12 mouse cellular contexts compared by ENCODE assay signal in the genomic region with DNA sequence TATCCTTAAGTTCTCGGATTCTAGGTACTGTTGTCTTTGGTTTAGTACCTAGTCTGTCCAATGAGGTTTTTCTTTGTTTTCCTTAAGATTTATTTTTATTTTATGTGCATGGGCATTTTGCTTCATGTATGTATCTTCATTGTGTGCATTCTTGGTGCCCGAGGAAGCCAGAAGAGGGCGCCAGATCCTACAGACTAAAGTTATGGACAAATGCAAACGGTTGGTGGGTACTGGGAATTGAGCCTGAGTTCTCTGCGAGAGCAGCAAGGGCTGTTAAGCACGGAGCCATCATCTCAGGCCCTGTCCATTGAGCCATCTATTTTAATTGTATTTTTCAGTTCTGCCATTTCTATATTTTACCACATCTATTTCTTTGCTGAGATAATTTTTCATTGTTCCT. TPM values are rescaled to one million over a fixed set of nuclear protein-coding genes. Genes with fewer than 3 reads are reported as not detected.
DNase-seq lines count a peak whose midpoint lies in the region; ATAC-seq and TF ChIP-seq lines count a peak whose summit lies in the region.
"Had no signal": no experiment of that assay in that cellular context is flagged by ENCODE, and none has a peak within 500 bp of the region (broad histone marks: within the 10 kb centered on the region; RNA-seq: fewer than 3 reads in every experiment).

No protein-coding gene starts in this region.

- H3K36me3 ChIP-seq in liver, adult 2 months (ENCODE audit: control insufficient read depth, insufficient read depth, low read length): no peaks in the 10 kb centered on the region
- H3K36me3 ChIP-seq in liver, embryonic 11.5 days (ENCODE audit: control insufficient read depth, insufficient read depth, low read length): no peaks in the 10 kb centered on the region
- no peaks in the 10 kb centered on the region for H3K36me3 ChIP-seq in small intestine, adult 2 months (ENCODE audit: control insufficient read depth, insufficient read depth, low read length)

- no peak overlapping the region for H3K27ac ChIP-seq in cerebellum, adult 2 months (ENCODE audit: insufficient read depth, low read length)
- H3K27ac ChIP-seq in liver, adult 2 months (replicated peaks; ENCODE audit: insufficient read depth, low read depth, low read length): no peak overlapping the region
- no peak overlapping the region for H3K27ac ChIP-seq in liver, embryonic 11.5 days (ENCODE audit: low read depth, low read length)
- no peak overlapping the region for H3K27ac ChIP-seq in small intestine, adult 2 months (ENCODE audit: insufficient read depth, low read depth, low read length)
- H3K27ac ChIP-seq: macrophage had no signal

- H3K9ac ChIP-seq in liver, adult 2 months (ENCODE audit: low read depth, low read length): no peak overlapping the region
- H3K9ac ChIP-seq in liver, embryonic 11.5 days (ENCODE audit: low read depth, low read length): no peak overlapping the region

- H3K9me3 ChIP-seq in liver, embryonic 11.5 days (ENCODE audit: control insufficient read depth, low read length): no peaks in the 10 kb centered on the region

- peaks cover 1% of the 10 kb centered on the region; the same call in 1 of the 2 replicates for H3K27me3 ChIP-seq in cerebellum, adult 2 months (ENCODE audit: control insufficient read depth, insufficient read depth, low read length)
- H3K27me3 ChIP-seq in liver, adult 2 months (ENCODE audit: control insufficient read depth, insufficient read depth, low read length): no peaks in the 10 kb centered on the region
- H3K27me3 ChIP-seq in liver, embryonic 11.5 days (replicated peaks; ENCODE audit: control insufficient read depth, insufficient read depth, low read length): no peaks in the 10 kb centered on the region
- H3K27me3 ChIP-seq in small intestine, adult 2 months (ENCODE audit: control insufficient read depth, insufficient read depth, low read length): no peaks in the 10 kb centered on the region

- TF ChIP-seq CTCF in cerebellum, adult 2 months (IDR thresholded peaks at IDR 0.05; ENCODE audit: borderline replicate concordance, insufficient read depth, low read depth, low read length): peak; percentile 11; the same call in 1 of the 2 replicates
- TF ChIP-seq CTCF in liver, adult 2 months (IDR thresholded peaks at IDR 0.05; ENCODE audit: low read depth, low read length): peak; percentile 50
- TF ChIP-seq CTCF in small intestine, adult 2 months (IDR thresholded peaks at IDR 0.05; ENCODE audit: extremely low read depth, insufficient read length, insufficient replicate concordance, low read depth, low read length): peak; percentile 55; the same call in 1 of the 2 replicates

- intact Hi-C loops in gastrocnemius, postnatal 14 days (cut with DNase I; ENCODE audit: low total_unique reads): no loop called here

- no peak for ATAC-seq in liver, embryonic 11.5 days (replicated peaks; ENCODE audit: low FRiP score)

- H3K79me2 ChIP-seq in liver, adult 2 months (ENCODE audit: control insufficient read depth, insufficient read depth, low read length): no peaks in the 10 kb centered on the region

- no peak for DNase-seq in cerebellum, adult 2 months
- DNase-seq in cerebellum, postnatal 25 days: no peak
- no peak for DNase-seq in liver, adult 2 months (ENCODE audit: extremely low read depth, low read depth, low spot score)
- no peak for DNase-seq in liver, embryonic 11.5 days (ENCODE audit: low spot score)
- peak; percentile 44 for DNase-seq in ES-CJ7 (ENCODE audit: low read depth, low spot score)
- no peak for DNase-seq in gastrocnemius, postnatal 14 days
- DNase-seq in urinary bladder, postnatal 10 days (ENCODE audit: low spot score): no peak
- DNase-seq: adrenal gland, adult 2 months; kidney, postnatal 14 days; right cerebral cortex, postnatal 4 days had no signal

- H3K4me2 ChIP-seq in liver, embryonic 11.5 days: no peak overlapping the region

- no peaks in the 10 kb centered on the region for H3K4me1 ChIP-seq in cerebellum, adult 2 months (ENCODE audit: control insufficient read depth, insufficient read depth, low read length)
- H3K4me1 ChIP-seq in liver, adult 2 months (ENCODE audit: control insufficient read depth, insufficient read depth, low read length): peaks cover 3% of the 10 kb centered on the region; the same call in 1 of the 2 replicates
- H3K4me1 ChIP-seq in liver, embryonic 11.5 days (replicated peaks; ENCODE audit: control insufficient read depth, insufficient read depth, low read length): no peaks in the 10 kb centered on the region
- H3K4me1 ChIP-seq in small intestine, adult 2 months (ENCODE audit: control insufficient read depth, insufficient read depth, insufficient read length, low read length): peaks cover 3% of the 10 kb centered on the region; the same call in 1 of the 2 replicates

- TF ChIP-seq POLR2A in cerebellum, adult 2 months (IDR thresholded peaks at IDR 0.05; ENCODE audit: borderline replicate concordance, insufficient read depth, low read length): no peak
- no peak for TF ChIP-seq POLR2A in liver, adult 2 months (IDR thresholded peaks at IDR 0.05; ENCODE audit: extremely low read depth, insufficient read depth, low read length)
- no peak for TF ChIP-seq POLR2A in small intestine, adult 2 months (IDR thresholded peaks at IDR 0.05; ENCODE audit: low read depth, low read length)

- WGBS in cerebellum, adult 2 months: 88% methylated on average over 6 of the region's 6 CpGs
- WGBS in liver, adult 2 months: 88% methylated on average over 6 of the region's 6 CpGs
- 81% methylated on average over 6 of the region's 6 CpGs for WGBS in liver, embryonic 11.5 days
- 85% methylated on average over 6 of the region's 6 CpGs for WGBS in small intestine, adult 2 months

- no peak overlapping the region for H3K4me3 ChIP-seq in cerebellum, adult 2 months (replicated peaks; ENCODE audit: insufficient read depth, low read depth, low read length)
- H3K4me3 ChIP-seq in liver, adult 2 months (ENCODE audit: insufficient read depth, low read depth, low read length): no peak overlapping the region
- no peak overlapping the region for H3K4me3 ChIP-seq in liver, embryonic 11.5 days (ENCODE audit: low read depth, low read length)
- H3K4me3 ChIP-seq in small intestine, adult 2 months (ENCODE audit: low read depth, low read length): no peak overlapping the region

RNA-seq across cellular contexts. Expression of a gene that starts 35.9 kb away (rescaled TPM):
- polyA plus RNA-seq in cerebellum, adult 2 months (2012; rRNA removed): 5.5 and 6.5 TPM in 2 replicates
- 7.9 and 8.4 TPM in 2 replicates for total RNA-seq in liver, adult 2 months (2014; rRNA removed)
- polyA plus RNA-seq in liver, adult 2 months (2012; rRNA removed): 11.0 and 13.1 TPM in 2 replicates
- 11.6 TPM in 2 replicates for polyA plus RNA-seq in liver, embryonic 11.5 days (2014; fragmentation: Nextera tagmentation; extraction: Ambion mirVana)
- polyA plus RNA-seq in small intestine, adult 2 months (2012; rRNA removed): 26.9 and 51.8 TPM in 2 replicates
- 10 to 100 TPM; 14.0 to 14.1 TPM for total RNA-seq in gastrocnemius, postnatal 14 days (2021)
